Mouse (Mus musculus): ENCODE results near the gene Cr1l. TPM values are rescaled to one million over a fixed set of nuclear protein-coding genes. Genes with fewer than 3 reads are reported as not detected.
A peak's percentile ranks its signal among the peaks of the same experiment; 100 is the strongest.

The Cr1l gene
- total RNA-seq (2021) = 10 to 100 TPM; 35.0 to 41.6 TPM
- long read RNA-seq, experiment 1, partial matches to known transcripts = 1 of 26 reads
- long read RNA-seq, experiment 1, other reads (novel, unspliced or antisense) = 20 of 26 reads
- long read RNA-seq, experiment 2, partial matches to known transcripts = 1 of 47 reads
- long read RNA-seq, experiment 2, other reads (novel, unspliced or antisense) = 41 of 47 reads

DNA sequence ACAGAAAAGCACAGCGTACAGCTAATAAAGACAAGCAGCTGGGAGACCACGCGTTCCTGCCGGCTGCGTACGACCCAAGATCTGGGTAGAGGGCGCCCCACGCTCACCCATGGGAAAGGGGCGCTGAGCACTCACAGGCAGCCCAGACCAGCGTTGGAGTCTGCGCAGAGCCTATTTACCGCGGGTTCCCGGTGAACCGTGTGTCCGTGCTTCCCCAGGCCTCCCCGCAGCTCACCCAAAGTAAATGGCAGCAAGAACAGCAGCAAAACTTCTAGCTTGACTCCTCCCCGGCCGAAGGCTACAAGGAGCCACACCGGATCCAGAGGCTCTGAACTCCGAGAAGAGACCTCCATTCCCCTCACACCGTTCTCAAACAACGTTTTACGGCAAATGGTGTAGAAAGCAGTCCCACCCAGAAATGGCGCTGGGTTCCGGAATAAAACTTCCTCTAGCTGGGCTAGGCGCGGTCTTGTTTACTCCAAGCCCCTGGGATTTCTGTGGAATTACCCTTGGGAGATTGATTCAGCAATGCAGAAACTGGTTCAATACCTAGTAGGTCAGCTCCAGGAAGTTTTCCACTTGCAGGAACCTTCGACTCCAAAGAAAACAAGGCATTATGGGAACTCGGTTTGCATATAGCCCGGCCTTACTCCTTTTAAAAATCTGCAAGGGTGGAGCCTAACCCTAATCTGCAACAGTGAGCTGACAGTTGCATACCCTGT lies at the start of gene Cr1l:
Cr1l (minus strand) TSS at position 634 of the 722 bp plus-strand sequence.
- peak; percentile 83 for DNase-seq
- intact Hi-C loops (cut with DNase I; ENCODE audit: low total_unique reads) = no loop called here

- peak; percentile 24 for DNase-seq
- intact Hi-C loops (cut with DNase I; ENCODE audit: low total_unique reads) = no loop called here
Observed at GRCm38 (mm10) chr1:195175980-195176931, 44.9 kb upstream of the Cr1l start, which contains the start of gene Cr2. TSS of gene Cr2 (minus strand) at chr1:195176716.

DNA sequence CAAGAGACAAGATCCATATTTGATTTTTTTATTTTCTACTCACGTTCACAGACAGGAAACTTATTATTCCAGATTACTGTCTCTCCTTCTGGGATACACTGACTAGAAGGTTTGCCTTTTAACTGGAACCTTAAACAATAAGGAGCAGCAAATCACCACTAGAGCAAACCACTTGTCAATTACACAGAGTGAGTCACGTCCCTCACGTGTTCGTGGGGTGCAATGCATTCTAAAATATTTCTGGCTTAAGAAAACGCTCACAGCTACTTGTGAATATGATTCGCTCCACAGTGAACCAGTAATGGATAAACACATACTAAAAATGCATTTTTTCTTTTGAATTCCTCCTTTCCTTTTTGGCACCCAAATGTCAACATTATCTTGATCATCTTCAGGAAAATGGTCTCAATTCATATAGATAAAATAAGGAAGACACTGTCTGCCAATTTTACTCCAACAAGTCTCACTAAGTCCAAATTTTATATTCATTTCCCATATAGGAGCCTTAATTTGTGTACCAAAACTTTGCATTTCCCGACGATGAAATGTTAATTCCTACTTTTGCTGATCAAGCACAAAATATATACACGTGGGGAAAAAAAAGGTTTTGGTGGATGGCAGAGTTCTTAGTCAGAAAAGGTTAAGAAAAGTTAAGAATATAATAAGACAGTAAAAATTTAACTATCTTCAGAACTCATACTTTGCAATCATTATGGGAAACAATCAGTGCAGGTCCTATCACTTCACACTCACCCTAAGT lies 33.8 kb upstream of the Cr1l start:
- DNase-seq = no peak
- intact Hi-C loops (cut with DNase I; ENCODE audit: low total_unique reads) = no loop called here

DNA sequence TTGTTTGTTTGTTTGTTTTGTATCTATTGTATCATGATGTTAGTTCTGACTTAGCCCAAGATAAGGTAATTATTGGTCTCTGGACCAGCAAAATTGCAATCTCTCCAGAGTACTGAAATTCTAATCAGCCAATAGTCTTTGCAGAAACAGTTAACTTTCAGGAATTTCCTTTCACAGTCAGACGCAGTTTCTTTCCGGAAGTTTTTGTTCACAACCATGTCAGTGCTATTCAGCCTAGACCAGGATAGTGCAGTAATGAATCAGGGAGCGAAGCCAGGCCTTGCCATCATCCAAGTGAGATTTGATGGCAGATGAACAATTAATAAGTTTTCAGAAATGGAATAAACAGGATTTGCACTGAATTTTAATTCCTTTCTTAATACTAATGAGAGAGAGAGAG lies 684 bp upstream of the Cr1l start:
- DNase-seq = no peak
- intact Hi-C loops (cut with DNase I; ENCODE audit: low total_unique reads) = no loop called here

DNA sequence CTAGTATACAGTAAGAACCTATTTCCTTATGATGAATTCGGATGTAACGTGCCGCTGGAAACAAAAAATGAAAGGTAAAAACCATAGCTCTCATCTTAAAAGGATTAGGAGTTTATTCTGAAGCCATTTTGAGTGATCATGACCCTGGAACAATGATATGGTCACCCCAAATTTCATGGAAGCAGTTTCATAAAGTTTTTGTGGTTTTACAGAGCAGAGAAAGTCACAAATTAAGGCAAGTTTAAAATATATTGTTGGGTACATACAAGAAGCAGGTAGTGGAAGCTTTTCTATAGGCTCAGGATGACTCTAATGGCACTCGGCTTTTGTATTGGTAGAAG lies 259 bp upstream of the Cr1l start:
- intact Hi-C loops (cut with DNase I; ENCODE audit: low total_unique reads) = no loop called here
- DNase-seq = no peak

- DNase-seq = no peak
- intact Hi-C loops (cut with DNase I; ENCODE audit: low total_unique reads) = no loop called here
Observed at GRCm38 (mm10) chr1:195130479-195130878, 907 bp downstream of the Cr1l start.

GRCm38 (mm10) chr1:195129867-195130266 lies 1.5 kb downstream of the Cr1l start:
- no peak for DNase-seq
- intact Hi-C loops (cut with DNase I; ENCODE audit: low total_unique reads) = no loop called here

- intact Hi-C loops (cut with DNase I; ENCODE audit: low total_unique reads) = no loop called here
- no peak for DNase-seq
Observed at GRCm38 (mm10) chr1:195114414-195114813, 17.0 kb downstream of the Cr1l start.

- intact Hi-C loops (cut with DNase I; ENCODE audit: low total_unique reads) = no loop called here
- DNase-seq = no peak
Observed at GRCm38 (mm10) chr1:195113621-195114020, 17.8 kb downstream of the Cr1l start.

GRCm38 (mm10) chr1:195100693-195101092 lies 30.7 kb downstream of the Cr1l start:
- intact Hi-C loops (cut with DNase I; ENCODE audit: low total_unique reads) = no loop called here
- DNase-seq = no peak

- intact Hi-C loops (cut with DNase I; ENCODE audit: low total_unique reads) = no loop called here
- DNase-seq = no peak
Observed at GRCm38 (mm10) chr1:195098004-195098403, 33.4 kb downstream of the Cr1l start.

- DNase-seq = peak; percentile 57
- intact Hi-C loops (cut with DNase I; ENCODE audit: low total_unique reads) = no loop called here
Observed at GRCm38 (mm10) chr1:195092220-195092720, 39.1 kb downstream of the Cr1l start, which contains the start of gene Cd46. TSS of gene Cd46 (minus strand) at chr1:195092249.

- intact Hi-C loops (cut with DNase I; ENCODE audit: low total_unique reads) = no loop called here
- no peak for DNase-seq
Observed at GRCm38 (mm10) chr1:195091699-195092219, 39.6 kb downstream of the Cr1l start.

DNA sequence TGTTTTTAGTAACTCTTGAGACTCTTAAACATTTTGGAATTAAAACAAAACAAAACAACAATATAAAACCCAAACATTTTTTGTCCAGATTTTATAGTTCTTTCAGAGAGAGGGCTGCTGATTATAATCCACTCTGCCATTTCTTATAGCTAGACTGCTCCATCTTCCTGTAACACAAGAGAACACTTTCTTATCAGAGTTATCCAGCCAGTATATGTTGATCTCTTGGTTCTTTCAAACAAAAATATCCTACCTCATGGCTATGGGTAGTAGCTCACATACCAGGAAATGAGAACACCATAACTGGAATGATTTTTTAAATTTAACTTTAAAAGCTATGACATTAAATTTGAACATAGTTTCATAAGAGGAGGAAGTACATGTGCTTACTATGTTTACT lies 49.2 kb downstream of the Cr1l start:
- no peak for DNase-seq
- intact Hi-C loops (cut with DNase I; ENCODE audit: low total_unique reads) = loop anchor here (5.0 kb wide), 1 partner anchor 230 kb away; no protein-coding TSS in a partner anchor

Other genes with a start within 250 kb of the Cr1l start
- 100 to 1,000 TPM; 105 to 136 TPM for gene Cd34, start 192.8 kb downstream of the Cr1l start, total RNA-seq (2021)
- 1 to 10 TPM; 1.0 to 1.4 TPM for gene Cd46, start 39.3 kb downstream of the Cr1l start, total RNA-seq (2021)
- gene Cr2, start 45.1 kb upstream of the Cr1l start, total RNA-seq (2021) = not detected

Data from gastrocnemius, postnatal 14 days (tissue).